ENCODE assay signal across 8 mouse cellular contexts in genomic region chrX:129750094-129750569, GRCm38 (mm10). TPM values are rescaled to one million over a fixed set of nuclear protein-coding genes. Genes with fewer than 3 reads are reported as not detected.
DNase-seq lines count a peak whose midpoint lies in the region; ATAC-seq and TF ChIP-seq lines count a peak whose summit lies in the region.

No protein-coding gene starts in this region.

- 3% methylated on average over 30 of the region's 31 CpGs for WGBS in thymus, adult 2 months
- WGBS in heart, embryonic 13.5 days = 5% methylated on average over 25 of the region's 31 CpGs
- 17% methylated on average over 29 of the region's 31 CpGs for WGBS in macrophage (ENCODE audit: missing documents)
- WGBS in stomach, embryonic 16.5 days = 21% methylated on average over 31 of the region's 31 CpGs

- intact Hi-C loops in left cerebral cortex, postnatal 14 days (cut with DNase I) = no loop called here

- TF ChIP-seq CTCF in thymus, adult 2 months (IDR thresholded peaks at IDR 0.05; ENCODE audit: borderline replicate concordance, control insufficient read depth, extremely low read depth, insufficient read depth, low read length, poor library complexity) = no peak

- H3K4me1 ChIP-seq in thymus, adult 2 months (replicated peaks; ENCODE audit: control insufficient read depth, insufficient read depth, low read length) = no peaks in the 10 kb centered on the region; the same call in 1 of the 2 replicates
- H3K4me1 ChIP-seq in heart, embryonic 13.5 days = 0 out of 2 replicates have a peak, but pooled peaks cover 2% of the 10 kb centered on the region
- no peaks in the 10 kb centered on the region for H3K4me1 ChIP-seq in stomach, embryonic 16.5 days (ENCODE audit: control insufficient read depth, insufficient read depth, low read length)

- peak; percentile 39 for DNase-seq in adrenal gland, postnatal 10 days
- DNase-seq in adrenal gland, adult 8-10 months = no peak
- peak; percentile 23 for DNase-seq in thymus, adult 2 months
- no peak for DNase-seq in thymus, postnatal 10 days (ENCODE audit: low spot score in 2 of 2)
- peak; percentile 3 to 7 for DNase-seq in left cerebral cortex, postnatal 14 days (ENCODE audit: low spot score in 2 of 2)

- H3K36me3 ChIP-seq in thymus, adult 2 months (ENCODE audit: control insufficient read depth, insufficient read depth, low read length) = no peaks in the 10 kb centered on the region
- H3K36me3 ChIP-seq in heart, embryonic 13.5 days = no peaks in the 10 kb centered on the region
- no peaks in the 10 kb centered on the region for H3K36me3 ChIP-seq in macrophage (ENCODE audit: inconsistent target)
- H3K36me3 ChIP-seq in stomach, embryonic 16.5 days (ENCODE audit: control insufficient read depth, insufficient read depth, low read length) = no peaks in the 10 kb centered on the region

- peak overlapping the region; percentile 94 for H3K4me3 ChIP-seq in thymus, adult 2 months (ENCODE audit: control insufficient read depth, insufficient read depth, low read length)
- peak overlapping the region; percentile 70 for H3K4me3 ChIP-seq in heart, embryonic 13.5 days
- H3K4me3 ChIP-seq in macrophage (ENCODE audit: inconsistent target) = peak overlapping the region; percentile 61
- H3K4me3 ChIP-seq in stomach, embryonic 16.5 days (replicated peaks; ENCODE audit: low read length) = peak overlapping the region; percentile 63

- peak overlapping the region; percentile 81 for H3K9ac ChIP-seq in heart, embryonic 13.5 days
- peak overlapping the region; percentile 80 for H3K9ac ChIP-seq in stomach, embryonic 16.5 days (ENCODE audit: low read length)

- H3K27me3 ChIP-seq in thymus, adult 2 months (ENCODE audit: control insufficient read depth, insufficient read depth, low read length) = no peaks in the 10 kb centered on the region
- no peaks in the 10 kb centered on the region for H3K27me3 ChIP-seq in heart, embryonic 13.5 days (replicated peaks)
- H3K27me3 ChIP-seq in stomach, embryonic 16.5 days (ENCODE audit: control insufficient read depth, insufficient read depth, low read length) = no peaks in the 10 kb centered on the region

- peak overlapping the region; percentile 67 for H3K4me2 ChIP-seq in heart, embryonic 13.5 days
- peak overlapping the region; percentile 49 for H3K4me2 ChIP-seq in stomach, embryonic 16.5 days (ENCODE audit: low read depth, low read length)

- TF ChIP-seq POLR2A in thymus, adult 2 months (IDR thresholded peaks at IDR 0.05; ENCODE audit: control insufficient read depth, extremely low read depth, insufficient read depth, low read length, poor library complexity) = no peak

- no peak overlapping the region for H3K27ac ChIP-seq in thymus, adult 2 months (ENCODE audit: control insufficient read depth, insufficient read depth, low read length)
- peak overlapping the region; percentile 67 for H3K27ac ChIP-seq in heart, embryonic 13.5 days (replicated peaks)
- H3K27ac ChIP-seq in macrophage = peak overlapping the region; percentile 84
- peak overlapping the region; percentile 78 for H3K27ac ChIP-seq in stomach, embryonic 16.5 days (ENCODE audit: low read length)

- H3K9me3 ChIP-seq in heart, embryonic 13.5 days = no peaks in the 10 kb centered on the region
- no peaks in the 10 kb centered on the region for H3K9me3 ChIP-seq in stomach, embryonic 16.5 days (replicated peaks; ENCODE audit: control insufficient read depth, low read length)

- no peak for ATAC-seq in heart, embryonic 13.5 days (ENCODE audit: extremely low read depth, insufficient number of reproducible peaks, low FRiP score, low TSS enrichment)
- ATAC-seq in stomach, embryonic 16.5 days (ENCODE audit: insufficient read depth, low FRiP score) = peak; percentile 56; the same call in 1 of the 2 replicates

- H3K79me2 ChIP-seq in macrophage (ENCODE audit: inconsistent target) = peaks cover 42% of the 10 kb centered on the region

RNA-seq across cellular contexts. Expression of gene Diaph2, which starts 0.6 kb away (rescaled TPM):
- total RNA-seq in adrenal gland, postnatal 10 days (2021) = 10 to 100 TPM; 18.5 to 23.7 TPM
- 10 to 100 TPM; 20.7 to 39.9 (median 28.8) TPM for total RNA-seq in adrenal gland, adult 8-10 months (2022)
- 2.9 and 3.5 TPM in 2 replicates for polyA plus RNA-seq in thymus, adult 2 months (2012; rRNA removed)
- polyA plus RNA-seq in heart, embryonic 13.5 days (2015; fragmentation: Nextera tagmentation; extraction: Ambion mirVana) = 4.4 and 5.3 TPM in 2 replicates
- 10 to 100 TPM; 16.8 to 19.2 TPM for total RNA-seq in left cerebral cortex, postnatal 14 days (2021)
- total RNA-seq in macrophage (2018; cell fraction: chromatin; rRNA removed) = 100 to 1,000 TPM; 185 to 443 (median 295) TPM
- 10 to 100 TPM; 33.0 to 57.7 (median 43.2) TPM for total RNA-seq in macrophage (2018; cell fraction: cytosol; rRNA removed)
- 100 to 1,000 TPM; 127 to 308 (median 164) TPM for total RNA-seq in macrophage (2018; cell fraction: nucleus; rRNA removed)
- polyA plus RNA-seq in macrophage (2018) = 16.7 to 27.8 TPM (median 26.9 TPM) in 3 replicates
- polyA plus RNA-seq in stomach, embryonic 16.5 days (2015; fragmentation: Nextera tagmentation; extraction: Ambion mirVana) = 6.1 and 7.6 TPM in 2 replicates

Comparison
In these comparisons a context has a peak if more than half of its experiments do, and no peak if none do; other contexts are left out.
1. DNase-seq: peak in adrenal gland, postnatal 10 days (single experiment), thymus, adult 2 months (single experiment) and left cerebral cortex, postnatal 14 days (2 of 2); none in adrenal gland, adult 8-10 months (single experiment) and thymus, postnatal 10 days (0 of 2).
2. Peak in every context shown above with its lines, with median percentiles within 50 percentile points of each other: H3K4me3 ChIP-seq.